Mouse (Mus musculus) neural tube, embryonic 13.5 days (tissue): ENCODE measurements around the gene Mesp1. TPM values are rescaled to one million over a fixed set of nuclear protein-coding genes. Genes with fewer than 3 reads are reported as not detected.

ENCODE experiments used
- ATAC-seq: fragments of 200-750 bp; cut with Nextera tagmentation; 2 replicates; pipeline ENCODE4 v1.8.0; 2017; ENCODE audit warnings: low read depth, mild to moderate bottlenecking, moderate TSS enrichment, moderate library complexity
- H3K27ac ChIP-seq: fragments of 300-500 bp; sonication (generic); replicated peaks from 2 replicates; pipeline ENCODE4 v1.5.1; 2015; ENCODE audit warnings: moderate library complexity, mild to moderate bottlenecking, inconsistent platforms
- H3K27me3 ChIP-seq: fragments of 300-500 bp; sonication (generic); 2 replicates; pipeline ENCODE4 v1.6.1; 2015; ENCODE audit warnings: mild to moderate bottlenecking, inconsistent platforms
- H3K36me3 ChIP-seq: fragments of 300-500 bp; sonication (generic); 2 replicates; pipeline ENCODE4 v1.6.1; 2015; ENCODE audit warnings: mild to moderate bottlenecking, inconsistent platforms
- H3K4me1 ChIP-seq: fragments of 300-500 bp; sonication (generic); replicated peaks from 2 replicates; pipeline ENCODE4 v1.6.1; 2015; ENCODE audit warnings: inconsistent platforms
- H3K4me2 ChIP-seq: fragments of 300-500 bp; sonication (generic); 2 replicates; pipeline ENCODE4 v1.6.1; 2015; ENCODE audit warnings: inconsistent platforms, mild to moderate bottlenecking, moderate library complexity
- H3K4me3 ChIP-seq: fragments of 300-500 bp; sonication (generic); 2 replicates; pipeline ENCODE4 v1.5.1; 2015; ENCODE audit warnings: mild to moderate bottlenecking, inconsistent platforms
- H3K9ac ChIP-seq: fragments of 300-500 bp; sonication (generic); 2 replicates; pipeline ENCODE4 v1.6.1; 2015; ENCODE audit warnings: moderate library complexity, mild to moderate bottlenecking, inconsistent platforms
- H3K9me3 ChIP-seq: fragments of 300-500 bp; sonication (generic); 2 replicates; pipeline ENCODE4 v1.6.1; 2016; ENCODE audit warnings: inconsistent platforms
- WGBS: fragments of 180-500 bp; shearing (Covaris S2); methylation state at CpG from one replicate; pipeline ENCODE4 v1.1.7; 2015; 5-methylcytosine and 5-hydroxymethylcytosine counted together
- polyA plus RNA-seq: library from polyadenylated mRNA; unstranded; fragments of >200 nt; fragmentation: Nextera tagmentation; extraction: Ambion mirVana; gene quantifications from 2 replicates; pipeline ENCODE4 v1.2.1, GENCODE M21; 2015

Gene Mesp1
- polyA plus RNA-seq, 1 experiment from 2014 or later = not detected

DNA sequence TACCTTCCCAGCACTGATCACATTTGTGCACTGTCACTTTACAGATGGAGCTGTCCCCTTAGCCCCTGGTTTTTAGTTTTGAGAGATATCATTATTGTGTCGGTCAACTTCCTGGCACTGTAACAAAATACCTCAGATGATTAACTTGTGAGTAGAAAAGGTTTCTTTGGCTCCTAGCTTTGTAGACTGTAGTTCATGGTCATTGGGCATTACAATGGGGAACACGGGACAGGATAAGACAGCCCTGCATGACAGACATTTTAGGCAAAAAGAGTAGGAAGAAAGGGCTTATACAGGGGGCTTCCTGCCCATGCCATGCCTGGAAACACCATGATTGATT is 11.1 kb downstream of the Mesp1 start:
- Histone ChIP-seq H3K4me3 (no peak overlapping the region), H3K27ac (no peak overlapping the region), H3K27me3 (peaks cover 13% of the 10 kb centered on the region; the same call in 1 of the 2 replicates), H3K4me1 (peaks cover 3% of the 10 kb centered on the region), H3K9me3 (no peaks in the 10 kb centered on the region), H3K36me3 (no peaks in the 10 kb centered on the region), H3K4me2 (no peak overlapping the region), H3K9ac (no peak overlapping the region)
- ATAC-seq = no peak
- 78% methylated on average over 2 of the region's 2 CpGs for WGBS

DNA sequence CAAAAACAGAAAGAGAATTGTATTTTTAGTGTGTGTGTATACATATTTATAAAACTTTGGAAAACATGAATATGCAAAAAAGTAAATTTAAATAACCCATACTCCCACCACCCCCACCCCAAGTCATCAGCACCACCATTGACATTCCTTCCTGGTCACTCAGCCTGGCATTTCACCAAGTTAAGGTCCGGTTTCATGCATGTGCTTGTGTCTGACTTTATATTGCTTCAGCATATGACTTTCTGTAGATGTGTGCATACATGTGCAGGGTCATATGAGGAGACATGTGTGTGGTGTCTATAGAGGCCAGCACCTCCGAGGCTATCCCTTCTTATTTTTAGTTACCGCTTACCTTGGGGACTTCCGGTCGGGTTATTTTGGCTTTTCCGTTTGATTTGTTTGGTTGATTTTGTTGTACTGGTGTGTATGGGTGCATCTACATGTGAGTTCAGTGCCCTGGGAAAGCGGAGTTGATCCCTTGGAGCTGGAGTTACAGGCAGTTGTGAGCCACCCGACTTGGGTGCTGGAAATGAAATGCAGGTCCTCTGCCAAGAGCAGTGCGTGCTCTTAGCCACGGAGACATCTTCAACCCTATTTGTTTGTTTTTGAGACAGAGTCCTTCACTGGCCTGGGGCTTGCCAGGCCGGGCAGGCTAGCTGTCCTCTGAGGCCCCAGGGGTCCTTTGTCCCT is 11.6 kb downstream of the Mesp1 start:
- no peak overlapping the region for H3K27ac ChIP-seq
- no peaks in the 10 kb centered on the region for H3K9me3 ChIP-seq
- no peak for ATAC-seq
- peaks cover 8% of the 10 kb centered on the region; the same call in 1 of the 2 replicates for H3K27me3 ChIP-seq
- WGBS = 81% methylated on average over 11 of the region's 11 CpGs
- no peak overlapping the region for H3K4me2 ChIP-seq
- no peak overlapping the region for H3K9ac ChIP-seq
- H3K4me3 ChIP-seq = no peak overlapping the region
- H3K4me1 ChIP-seq = peaks cover 3% of the 10 kb centered on the region
- H3K36me3 ChIP-seq = no peaks in the 10 kb centered on the region

DNA sequence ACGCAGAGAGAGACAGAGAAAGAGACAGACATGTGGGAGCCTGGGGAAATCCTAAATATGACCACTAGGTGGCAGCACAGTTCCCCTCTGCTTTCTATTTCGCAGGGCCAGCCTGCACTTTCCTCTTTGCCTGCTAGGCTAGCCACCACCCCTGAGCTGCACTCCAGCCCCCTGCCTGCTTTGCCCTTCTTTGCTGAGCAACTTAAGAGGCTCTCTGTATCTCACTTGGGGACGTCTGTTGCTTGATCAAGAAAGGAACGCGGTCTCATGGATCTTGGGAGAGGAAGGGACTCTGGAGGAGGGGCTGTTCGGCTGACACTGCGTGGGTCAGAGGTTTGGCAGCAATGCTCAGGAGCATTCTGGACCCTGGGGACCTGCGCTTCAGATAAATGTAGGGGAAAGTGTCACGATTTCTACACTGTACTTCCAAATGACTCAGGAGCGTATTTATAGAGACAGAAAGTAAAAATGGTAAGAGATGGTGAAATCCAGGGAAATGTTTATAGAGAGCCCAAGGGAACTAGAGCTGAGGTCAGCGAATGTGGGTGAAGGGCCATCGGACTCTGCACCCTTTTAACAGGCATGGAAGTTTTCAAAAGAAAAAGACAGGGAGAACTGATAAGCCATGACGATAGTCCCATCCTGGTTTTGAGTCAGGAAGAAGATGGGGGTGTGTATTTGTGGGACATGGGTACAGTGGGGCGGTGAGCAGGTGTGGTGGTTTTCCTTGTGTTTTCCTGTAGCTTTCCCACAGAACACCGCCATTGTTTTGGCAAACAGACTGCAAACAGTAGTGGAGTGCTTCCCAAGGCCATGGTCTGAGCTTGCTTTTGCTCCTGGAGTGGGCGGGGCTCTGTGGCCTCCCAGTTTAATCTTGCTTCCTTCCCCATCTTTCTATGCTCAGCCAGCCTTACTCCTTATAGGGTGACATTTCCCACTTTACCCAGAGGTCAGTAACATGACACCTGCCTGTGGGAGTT is 12.7 kb downstream of the Mesp1 start:
- peak overlapping the region; percentile 44 for H3K4me2 ChIP-seq
- WGBS = 32% methylated on average over 16 of the region's 16 CpGs
- H3K36me3 ChIP-seq = no peaks in the 10 kb centered on the region
- ATAC-seq = peak; percentile 81
- no peak overlapping the region for H3K4me3 ChIP-seq
- peak overlapping the region; percentile 13; the same call in 1 of the 2 replicates for H3K9ac ChIP-seq
- H3K4me1 ChIP-seq = peaks cover 3% of the 10 kb centered on the region
- H3K27me3 ChIP-seq = 0 out of 2 replicates have a peak, but pooled peaks cover 6% of the 10 kb centered on the region
- H3K27ac ChIP-seq = no peak overlapping the region
- H3K9me3 ChIP-seq = no peaks in the 10 kb centered on the region

- WGBS = 45% methylated on average over 15 of the region's 15 CpGs
- H3K9me3 ChIP-seq = no peaks in the 10 kb centered on the region
- no peak overlapping the region for H3K4me2 ChIP-seq
- H3K36me3 ChIP-seq = no peaks in the 10 kb centered on the region
- H3K27me3 ChIP-seq = no peaks in the 10 kb centered on the region
- H3K4me3 ChIP-seq = no peak overlapping the region
- no peak overlapping the region for H3K27ac ChIP-seq
- H3K9ac ChIP-seq = no peak overlapping the region
- no peak for ATAC-seq
- no peaks in the 10 kb centered on the region for H3K4me1 ChIP-seq
Observed at GRCm38 (mm10) chr7:79771561-79772512, 21.8 kb downstream of the Mesp1 start.

- no peaks in the 10 kb centered on the region for H3K36me3 ChIP-seq
- ATAC-seq = no peak
- no peak overlapping the region for H3K4me3 ChIP-seq
- 78% methylated on average over 3 of the region's 3 CpGs for WGBS
- no peaks in the 10 kb centered on the region for H3K27me3 ChIP-seq
- no peak overlapping the region for H3K27ac ChIP-seq
- H3K9ac ChIP-seq = no peak overlapping the region
- no peaks in the 10 kb centered on the region for H3K4me1 ChIP-seq
- no peaks in the 10 kb centered on the region for H3K9me3 ChIP-seq
- no peak overlapping the region for H3K4me2 ChIP-seq
Observed at GRCm38 (mm10) chr7:79769664-79770063, 23.9 kb downstream of the Mesp1 start.

DNA sequence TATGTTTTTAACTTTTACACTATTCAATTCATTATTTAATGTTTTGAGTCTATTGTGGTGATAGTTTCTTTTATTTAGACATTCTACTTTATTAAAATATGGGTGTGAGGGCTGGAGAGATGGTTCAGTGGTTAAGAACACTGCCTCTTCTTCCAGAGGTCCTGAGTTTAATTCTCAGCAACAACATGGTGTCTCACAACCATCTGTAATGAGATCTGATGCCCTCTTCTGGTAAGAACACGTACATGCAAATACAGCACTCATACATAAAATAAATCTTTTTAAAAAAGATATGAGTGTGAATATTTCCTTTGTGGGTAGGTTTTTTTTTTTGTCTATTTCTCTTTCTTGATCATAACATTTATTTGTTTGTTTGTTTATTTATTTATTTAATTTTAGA is 27.6 kb downstream of the Mesp1 start:
- H3K27ac ChIP-seq = no peak overlapping the region
- H3K9me3 ChIP-seq = no peaks in the 10 kb centered on the region
- WGBS = 46% methylated on average over 1 of the region's 1 CpGs
- H3K9ac ChIP-seq = no peak overlapping the region
- no peak overlapping the region for H3K4me2 ChIP-seq
- no peak for ATAC-seq
- H3K4me1 ChIP-seq = no peaks in the 10 kb centered on the region
- no peaks in the 10 kb centered on the region for H3K36me3 ChIP-seq
- H3K4me3 ChIP-seq = no peak overlapping the region
- no peaks in the 10 kb centered on the region for H3K27me3 ChIP-seq

DNA sequence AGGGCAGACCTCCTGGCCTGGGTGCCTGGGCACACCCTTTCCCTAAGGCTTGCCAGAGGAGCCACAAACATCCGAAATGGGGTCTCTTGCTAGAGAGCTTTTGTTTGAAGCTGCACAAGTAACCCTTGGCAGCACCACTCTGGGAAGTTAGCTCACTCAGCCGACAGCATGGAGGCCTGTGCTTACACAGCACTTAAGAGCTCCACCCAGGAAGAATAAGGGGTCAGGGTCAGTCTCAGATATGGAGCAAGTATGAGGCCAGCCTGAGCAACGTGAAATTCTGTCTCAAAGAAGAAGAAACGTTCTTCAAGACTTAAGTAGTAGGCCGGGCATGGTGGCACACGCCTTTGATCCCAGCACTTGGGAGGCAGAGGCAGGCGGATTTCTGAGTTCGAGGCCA is 31.5 kb downstream of the Mesp1 start:
- H3K9ac ChIP-seq = no peak overlapping the region
- H3K36me3 ChIP-seq = no peaks in the 10 kb centered on the region
- 79% methylated on average over 8 of the region's 8 CpGs for WGBS
- no peak overlapping the region for H3K4me3 ChIP-seq
- no peaks in the 10 kb centered on the region for H3K4me1 ChIP-seq
- H3K27me3 ChIP-seq = no peaks in the 10 kb centered on the region
- no peak overlapping the region for H3K4me2 ChIP-seq
- no peak for ATAC-seq
- no peak overlapping the region for H3K27ac ChIP-seq
- no peaks in the 10 kb centered on the region for H3K9me3 ChIP-seq

DNA sequence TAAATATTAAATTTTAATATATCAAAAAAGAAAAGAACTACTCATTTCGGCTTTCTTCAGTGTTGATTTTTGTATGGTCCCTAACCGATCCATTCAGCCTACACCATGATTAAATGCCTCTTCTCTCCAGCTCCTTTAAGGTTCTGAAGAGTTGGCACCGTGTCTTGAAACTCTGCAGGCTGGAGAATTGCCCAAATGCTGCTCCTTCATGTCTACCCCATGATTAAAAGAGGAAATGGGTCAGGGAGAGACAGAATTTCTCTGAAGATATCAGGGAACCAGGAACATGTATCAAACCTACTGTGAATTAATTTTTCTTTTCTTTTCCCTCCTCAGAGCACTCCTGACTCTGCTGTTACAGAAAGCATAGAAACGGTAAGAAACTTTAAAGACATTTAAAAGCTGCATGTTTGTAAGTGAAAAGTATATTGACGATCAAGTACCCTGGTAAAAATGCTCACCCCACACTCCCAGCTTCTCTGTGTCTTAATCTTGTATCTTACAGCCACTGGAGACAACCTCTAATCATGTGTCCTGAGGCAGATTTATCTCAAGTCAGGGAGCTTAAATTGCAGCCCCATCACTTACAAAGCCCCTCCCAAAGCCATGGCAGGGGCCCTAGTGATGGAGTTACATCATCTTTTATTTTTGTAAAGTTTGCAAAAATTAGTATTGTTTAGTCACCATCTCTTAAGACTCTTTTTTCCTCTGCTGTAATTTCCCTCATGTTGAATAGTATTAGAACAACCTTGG is 32.3 kb downstream of the Mesp1 start:
- WGBS = 79% methylated on average over 5 of the region's 5 CpGs
- Histone ChIP-seq H3K9ac (no peak overlapping the region), H3K27ac (no peak overlapping the region), H3K4me3 (no peak overlapping the region), H3K9me3 (no peaks in the 10 kb centered on the region), H3K4me2 (no peak overlapping the region), H3K4me1 (no peaks in the 10 kb centered on the region), H3K36me3 (no peaks in the 10 kb centered on the region), H3K27me3 (no peaks in the 10 kb centered on the region)
- no peak for ATAC-seq

GRCm38 (mm10) chr7:79759766-79760165 is 33.8 kb downstream of the Mesp1 start:
- no peaks in the 10 kb centered on the region for H3K9me3 ChIP-seq
- no peaks in the 10 kb centered on the region for H3K4me1 ChIP-seq
- H3K36me3 ChIP-seq = no peaks in the 10 kb centered on the region
- H3K27me3 ChIP-seq = no peaks in the 10 kb centered on the region
- no peak overlapping the region for H3K9ac ChIP-seq
- no peak overlapping the region for H3K4me2 ChIP-seq
- ATAC-seq = no peak
- no peak overlapping the region for H3K4me3 ChIP-seq
- H3K27ac ChIP-seq = no peak overlapping the region

DNA sequence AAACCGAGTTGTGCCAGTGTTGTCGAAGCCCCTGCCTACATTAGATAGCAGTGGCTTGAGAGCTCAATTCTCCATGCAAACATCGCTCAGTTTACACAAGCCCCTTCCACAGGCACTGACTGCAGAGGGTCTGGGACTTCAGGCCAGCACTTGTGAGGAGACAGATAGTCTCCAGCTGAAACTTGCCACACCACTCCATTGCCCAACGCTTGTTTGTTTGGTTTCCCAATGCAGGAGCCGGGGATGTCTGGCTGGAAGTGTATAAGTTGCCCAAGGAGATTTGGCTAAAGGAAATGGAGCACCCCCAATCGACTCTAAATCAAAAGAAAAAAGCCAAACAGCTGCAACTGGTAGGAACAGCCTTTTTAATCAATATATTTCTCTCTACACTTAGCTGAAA is 35.4 kb downstream of the Mesp1 start:
- Histone ChIP-seq H3K9ac (no peak overlapping the region), H3K4me1 (no peaks in the 10 kb centered on the region), H3K36me3 (no peaks in the 10 kb centered on the region), H3K9me3 (no peaks in the 10 kb centered on the region), H3K27ac (no peak overlapping the region), H3K4me2 (no peak overlapping the region), H3K27me3 (no peaks in the 10 kb centered on the region), H3K4me3 (no peak overlapping the region)
- ATAC-seq = no peak
- WGBS = 79% methylated on average over 6 of the region's 6 CpGs

GRCm38 (mm10) chr7:79756334-79756733 is 37.3 kb downstream of the Mesp1 start:
- Histone ChIP-seq H3K9me3 (no peaks in the 10 kb centered on the region), H3K4me1 (no peaks in the 10 kb centered on the region), H3K9ac (no peak overlapping the region), H3K27ac (no peak overlapping the region), H3K36me3 (no peaks in the 10 kb centered on the region), H3K4me2 (no peak overlapping the region), H3K4me3 (no peak overlapping the region), H3K27me3 (no peaks in the 10 kb centered on the region)
- whole genome bisulfite sequencing = 55% methylated on average over 2 of the region's 2 CpGs
- no peak for ATAC-seq
